24 mouse cellular contexts compared by ENCODE assay signal in the genomic region with DNA sequence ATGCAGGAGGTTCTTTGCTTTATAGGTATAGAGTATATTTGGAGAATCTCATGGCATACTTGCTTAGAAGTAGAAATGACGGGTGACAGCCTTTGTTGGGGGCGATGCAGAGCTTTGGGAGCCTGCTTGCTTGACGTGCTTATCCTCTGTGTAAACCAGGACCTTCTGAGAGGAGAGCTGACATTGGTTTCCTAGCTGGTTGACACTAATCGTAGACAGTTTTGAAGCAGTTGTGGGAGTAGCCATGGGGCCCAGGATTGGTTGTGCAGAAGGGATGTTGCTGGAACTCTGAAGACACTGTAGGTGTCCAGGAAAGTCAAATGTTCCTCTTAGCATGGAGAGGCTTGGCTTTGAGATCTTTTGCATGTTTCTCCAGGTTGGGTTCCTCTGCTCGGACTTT. TPM values are rescaled to one million over a fixed set of nuclear protein-coding genes. Genes with fewer than 3 reads are reported as not detected.
DNase-seq lines count a peak whose midpoint lies in the region; ATAC-seq and TF ChIP-seq lines count a peak whose summit lies in the region.
"Had no signal": no experiment of that assay in that cellular context is flagged by ENCODE, and none has a peak within 500 bp of the region (broad histone marks: within the 10 kb centered on the region; RNA-seq: fewer than 3 reads in every experiment).

No protein-coding gene starts in this region.

- TF ChIP-seq RAD21 in MEL (IDR thresholded peaks at IDR 0.05; ENCODE audit: low read depth, low read length): no peak

- no peak for TF ChIP-seq CTCF in MEL (IDR thresholded peaks at IDR 0.05 in 2 of 3, conservative IDR thresholded peaks at IDR 0.05 in 1 of 3; ENCODE audit: control insufficient read depth in 1 of 3, insufficient read depth in 1 of 3, low read depth in 2 of 3, low read length in 3 of 3, poor library complexity in 1 of 3, severe bottlenecking in 1 of 3)

- DNase-seq in heart, adult 11 months: peak; percentile 81
- no peak for DNase-seq in heart, adult 18-20 months
- DNase-seq in MEL (ENCODE audit: low read depth, low spot score): peak; percentile 3
- DNase-seq in layer of hippocampus, adult 9-10 months (ENCODE audit: low spot score): no peak
- DNase-seq in gastrocnemius, postnatal 36 days: no peak
- DNase-seq: adrenal gland, postnatal 10 days; cerebellum, adult 18-20 months; cerebellum, postnatal 10 days; embryo, embryonic 11 days; gastrocnemius, postnatal 10 days; heart, postnatal 10 days had no signal

- H3K4me3 ChIP-seq in MEL (ENCODE audit: control insufficient read depth in 1 of 2, insufficient read depth in 1 of 2, low read depth in 2 of 2, low read length in 2 of 2): no peak overlapping the region
- H3K4me3 ChIP-seq in liver, embryonic 15.5 days (replicated peaks): no peak overlapping the region
- H3K4me3 ChIP-seq in hindbrain, embryonic 12.5 days: no peak overlapping the region
- H3K4me3 ChIP-seq: embryonic facial prominence, embryonic 15.5 days; forebrain, embryonic 12.5 days; hindbrain, embryonic 15.5 days had no signal

- H3K79me2 ChIP-seq in MEL (ENCODE audit: control insufficient read depth, insufficient read depth, low read length, poor library complexity): no peaks in the 10 kb centered on the region

- no peaks in the 10 kb centered on the region for H3K27me3 ChIP-seq in MEL (ENCODE audit: control insufficient read depth in 1 of 2, insufficient read depth in 2 of 2, low read length in 2 of 2)
- H3K27me3 ChIP-seq in liver, embryonic 15.5 days: no peaks in the 10 kb centered on the region
- H3K27me3 ChIP-seq in hindbrain, embryonic 12.5 days: no peaks in the 10 kb centered on the region
- H3K27me3 ChIP-seq: embryonic facial prominence, embryonic 15.5 days; hindbrain, embryonic 15.5 days had no signal

- peak overlapping the region; percentile 47 for H3K4me2 ChIP-seq in liver, embryonic 15.5 days
- H3K4me2 ChIP-seq in hindbrain, embryonic 12.5 days (replicated peaks): no peak overlapping the region
- H3K4me2 ChIP-seq: embryonic facial prominence, embryonic 15.5 days; forebrain, embryonic 12.5 days; hindbrain, embryonic 15.5 days had no signal

- ATAC-seq in erythroid progenitor cell, adult 5-6 weeks (replicated peaks; ENCODE audit: low FRiP score, poor library complexity, severe bottlenecking): 0 out of 2 replicates have a peak, but pooled peaks have one; percentile 12
- ATAC-seq in liver, embryonic 15.5 days (ENCODE audit: insufficient read depth): no peak
- no peak for ATAC-seq in hindbrain, embryonic 12.5 days (ENCODE audit: low FRiP score)
- ATAC-seq: forebrain, embryonic 16.5 days had no signal

- no peak for TF ChIP-seq POLR2A in MEL (IDR thresholded peaks at IDR 0.05; ENCODE audit: control insufficient read depth in 1 of 2, insufficient read depth in 1 of 2, low read depth in 1 of 2, low read length in 2 of 2, poor library complexity in 1 of 2)

- H3K4me1 ChIP-seq in MEL (ENCODE audit: control insufficient read depth in 1 of 2, insufficient read depth in 2 of 2, low read length in 2 of 2): peaks cover 2 to 4% of the 10 kb centered on the region in 2 experiments; a peak in 2 of 4 replicates
- peaks cover 74% of the 10 kb centered on the region for H3K4me1 ChIP-seq in liver, embryonic 15.5 days (replicated peaks)
- no peaks in the 10 kb centered on the region for H3K4me1 ChIP-seq in hindbrain, embryonic 12.5 days
- H3K4me1 ChIP-seq: embryonic facial prominence, embryonic 15.5 days; forebrain, embryonic 12.5 days; hindbrain, embryonic 15.5 days had no signal

- no peak for TF ChIP-seq EP300 in MEL (IDR thresholded peaks at IDR 0.05; ENCODE audit: low read depth in 1 of 2, low read length in 2 of 2)

- H3K9me3 ChIP-seq in MEL (replicated peaks; ENCODE audit: insufficient read depth, low read length): no peaks in the 10 kb centered on the region
- no peaks in the 10 kb centered on the region for H3K9me3 ChIP-seq in liver, embryonic 15.5 days (replicated peaks)
- H3K9me3 ChIP-seq in hindbrain, embryonic 12.5 days (replicated peaks): no peaks in the 10 kb centered on the region
- H3K9me3 ChIP-seq: embryonic facial prominence, embryonic 15.5 days; forebrain, embryonic 12.5 days; hindbrain, embryonic 15.5 days had no signal

- intact Hi-C loops in gastrocnemius, postnatal 36 days (cut with DNase I): no loop called here

- H3K36me3 ChIP-seq in MEL (ENCODE audit: control insufficient read depth in 1 of 2, insufficient read depth in 2 of 2, low read length in 2 of 2): 0 out of 4 replicates have a peak, but pooled peaks cover 0 to 5% of the 10 kb centered on the region in 2 experiments
- H3K36me3 ChIP-seq in liver, embryonic 15.5 days (replicated peaks): no peaks in the 10 kb centered on the region
- H3K36me3 ChIP-seq in hindbrain, embryonic 12.5 days: no peaks in the 10 kb centered on the region
- H3K36me3 ChIP-seq: embryonic facial prominence, embryonic 15.5 days; forebrain, embryonic 12.5 days; hindbrain, embryonic 15.5 days had no signal

- no peak overlapping the region for H3K9ac ChIP-seq in MEL (ENCODE audit: control insufficient read depth, low read depth, low read length, poor library complexity, severe bottlenecking)
- peak overlapping the region; percentile 22; the same call in 1 of the 2 replicates for H3K9ac ChIP-seq in liver, embryonic 15.5 days
- H3K9ac ChIP-seq in hindbrain, embryonic 12.5 days: no peak overlapping the region
- H3K9ac ChIP-seq: embryonic facial prominence, embryonic 15.5 days; forebrain, embryonic 12.5 days; hindbrain, embryonic 15.5 days had no signal

- 70% methylated on average over 5 of the region's 5 CpGs for WGBS in liver, embryonic 15.5 days (ENCODE audit: insufficient replicate concordance)
- WGBS in hindbrain, embryonic 12.5 days: 93% methylated on average over 5 of the region's 5 CpGs

- no peak overlapping the region for H3K27ac ChIP-seq in MEL (ENCODE audit: control insufficient read depth, low read depth, low read length)
- peak overlapping the region; percentile 87 for H3K27ac ChIP-seq in liver, embryonic 15.5 days (replicated peaks)
- H3K27ac ChIP-seq in hindbrain, embryonic 12.5 days: no peak overlapping the region
- H3K27ac ChIP-seq: embryonic facial prominence, embryonic 15.5 days; forebrain, embryonic 12.5 days; hindbrain, embryonic 15.5 days had no signal

TF ChIP-seq in MEL, 35 proteins besides CTCF, POLR2A, EP300 and RAD21:
- TF ChIP-seq TCF12 (IDR thresholded peaks at IDR 0.05; ENCODE audit: low read depth, low read length) (no peak), SIN3A (IDR thresholded peaks at IDR 0.05; ENCODE audit: low read length) (no peak), BHLHE40 (IDR thresholded peaks at IDR 0.05; ENCODE audit: borderline replicate concordance, low read depth, low read length) (no peak)

RNA-seq across cellular contexts. Expression of gene Fam205c, which starts 5.8 kb away (rescaled TPM):
- 10 to 100 TPM; 12.2 to 12.9 TPM for total RNA-seq in heart, adult 18-20 months (2021)
- total RNA-seq in MEL (2012; rRNA removed): not detected in 2 replicates
- polyA plus RNA-seq in MEL (2012; ENCODE audit: insufficient read depth in 1 of 2, insufficient read length in 2 of 2, low read depth in 1 of 2, low replicate concordance in 2 of 2, missing spikeins in 1 of 2): not detected
- not detected in 2 replicates for total RNA-seq in erythroid progenitor cell, adult 5-6 weeks (2015; ENCODE audit: low replicate concordance)
- not detected in 2 replicates for total RNA-seq in erythroid progenitor cell, adult 5-6 weeks (2017; ENCODE audit: low replicate concordance)
- polyA plus RNA-seq in liver, embryonic 15.5 days (2015; fragmentation: Nextera tagmentation; extraction: Ambion mirVana): 0.35 and 0.61 TPM in 2 replicates
- total RNA-seq in gastrocnemius, postnatal 36 days (2021): under 1 TPM; 0.37 to 0.41 TPM
- 1.9 and 2.4 TPM in 2 replicates for polyA plus RNA-seq in hindbrain, embryonic 12.5 days (2016; fragmentation: Nextera tagmentation; extraction: Ambion mirVana)
- total RNA-seq: adrenal gland, postnatal 10 days; common myeloid progenitor, adult 5-6 weeks; hematopoietic stem cell, adult 5-6 weeks had no signal
- polyA plus RNA-seq: C2C12; embryonic facial prominence, embryonic 11.5 days had no signal

RNA-seq across cellular contexts. Expression of gene Gm12394, which starts 11.6 kb away (rescaled TPM):
- total RNA-seq in heart, adult 18-20 months (2021): not detected
- total RNA-seq in MEL (2012; rRNA removed): not detected in 2 replicates
- polyA plus RNA-seq in MEL (2012; ENCODE audit: insufficient read depth in 1 of 2, insufficient read length in 2 of 2, low read depth in 1 of 2, low replicate concordance in 2 of 2, missing spikeins in 1 of 2): under 1 TPM in 1 of 2 experiments, not detected in 1; 0.10 TPM
- total RNA-seq in erythroid progenitor cell, adult 5-6 weeks (2015; ENCODE audit: low replicate concordance): not detected in 2 replicates
- total RNA-seq in erythroid progenitor cell, adult 5-6 weeks (2017; ENCODE audit: low replicate concordance): not detected in 2 replicates
- not detected in 2 replicates for polyA plus RNA-seq in liver, embryonic 15.5 days (2015; fragmentation: Nextera tagmentation; extraction: Ambion mirVana)
- not detected for total RNA-seq in gastrocnemius, postnatal 36 days (2021)
- 0.31 and 0.48 TPM in 2 replicates for polyA plus RNA-seq in hindbrain, embryonic 12.5 days (2016; fragmentation: Nextera tagmentation; extraction: Ambion mirVana)
- total RNA-seq: adrenal gland, postnatal 10 days; common myeloid progenitor, adult 5-6 weeks; gastrocnemius, postnatal 10 days; hematopoietic stem cell, adult 5-6 weeks had no signal
- polyA plus RNA-seq: C2C12; heart, embryonic 14.5 days had no signal

RNA-seq across cellular contexts. Expression of gene Fam205a1, which starts 14.5 kb away (rescaled TPM):
- not detected for total RNA-seq in heart, adult 18-20 months (2021)
- not detected in 2 replicates for total RNA-seq in MEL (2012; rRNA removed)
- under 1 TPM in 1 of 2 experiments, not detected in 1; 0.01 TPM for polyA plus RNA-seq in MEL (2012; ENCODE audit: insufficient read depth in 1 of 2, insufficient read length in 2 of 2, low read depth in 1 of 2, low replicate concordance in 2 of 2, missing spikeins in 1 of 2)
- total RNA-seq in erythroid progenitor cell, adult 5-6 weeks (2015; ENCODE audit: low replicate concordance): 0.36 and 0.84 TPM in 2 replicates
- total RNA-seq in erythroid progenitor cell, adult 5-6 weeks (2017; ENCODE audit: low replicate concordance): not detected in 2 replicates
- 0.15 TPM in 2 replicates for polyA plus RNA-seq in liver, embryonic 15.5 days (2015; fragmentation: Nextera tagmentation; extraction: Ambion mirVana)
- total RNA-seq in gastrocnemius, postnatal 36 days (2021): not detected
- 0.05 and 0.21 TPM in 2 replicates for polyA plus RNA-seq in hindbrain, embryonic 12.5 days (2016; fragmentation: Nextera tagmentation; extraction: Ambion mirVana)
- total RNA-seq: adrenal gland, postnatal 10 days; common myeloid progenitor, adult 5-6 weeks; gastrocnemius, postnatal 10 days; heart, postnatal 10 days; hematopoietic stem cell, adult 5-6 weeks had no signal
- polyA plus RNA-seq: C2C12; embryonic facial prominence, embryonic 11.5 days; embryonic facial prominence, embryonic 15.5 days; forebrain, embryonic 12.5 days; heart, embryonic 14.5 days; intestine, embryonic 16.5 days had no signal

RNA-seq across cellular contexts. Expression of gene Phf24, which starts 48.3 kb away (rescaled TPM):
- 1 to 10 TPM; 6.5 to 7.7 TPM for total RNA-seq in heart, adult 18-20 months (2021)
- total RNA-seq in MEL (2012; rRNA removed): 0.07 and 0.31 TPM in 2 replicates
- under 1 TPM in 1 of 2 experiments, not detected in 1; 0.92 TPM for polyA plus RNA-seq in MEL (2012; ENCODE audit: insufficient read depth in 1 of 2, insufficient read length in 2 of 2, low read depth in 1 of 2, low replicate concordance in 2 of 2, missing spikeins in 1 of 2)
- total RNA-seq in erythroid progenitor cell, adult 5-6 weeks (2015; ENCODE audit: low replicate concordance): not detected in 2 replicates
- total RNA-seq in erythroid progenitor cell, adult 5-6 weeks (2017; ENCODE audit: low replicate concordance): under 0.01 TPM in 1 of 2 replicates, not detected in the other
- polyA plus RNA-seq in liver, embryonic 15.5 days (2015; fragmentation: Nextera tagmentation; extraction: Ambion mirVana): 0.12 and 0.16 TPM in 2 replicates
- under 1 TPM; 0.15 to 0.97 TPM for total RNA-seq in gastrocnemius, postnatal 36 days (2021)
- 7.9 TPM in 2 replicates for polyA plus RNA-seq in hindbrain, embryonic 12.5 days (2016; fragmentation: Nextera tagmentation; extraction: Ambion mirVana)
- total RNA-seq: hematopoietic stem cell, adult 5-6 weeks had no signal
- polyA plus RNA-seq: C2C12 had no signal

Comparison
In these comparisons a context has a peak if more than half of its experiments do, and no peak if none do; other contexts are left out.
1. DNase-seq: peak in heart, adult 11 months (single experiment) and MEL (single experiment); none in heart, adult 18-20 months (0 of 2), layer of hippocampus, adult 9-10 months (single experiment) and gastrocnemius, postnatal 36 days (0 of 2).
2. RNA of gene Fam205c, which starts 5.8 kb away (total RNA-seq): 12.2 to 12.9 TPM in heart, adult 18-20 months; 0.37 to 0.41 TPM in gastrocnemius, postnatal 36 days, not detected in MEL and not detected in erythroid progenitor cell, adult 5-6 weeks; every median in the first group is over 4 times any median in the second.